Mouse (Mus musculus): ENCODE data around the gene Slc41a3. TPM values are rescaled to one million over a fixed set of nuclear protein-coding genes. Genes with fewer than 3 reads are reported as not detected.
"Not testable (repeated sequence)": the region's sequence is repeated elsewhere in the genome, so short reads cannot be mapped to it uniquely, and the experiment has no call there.

Gene Slc41a3
- polyA plus RNA-seq, 1 experiment from 2014 or later, result 4.7 TPM

DNA sequence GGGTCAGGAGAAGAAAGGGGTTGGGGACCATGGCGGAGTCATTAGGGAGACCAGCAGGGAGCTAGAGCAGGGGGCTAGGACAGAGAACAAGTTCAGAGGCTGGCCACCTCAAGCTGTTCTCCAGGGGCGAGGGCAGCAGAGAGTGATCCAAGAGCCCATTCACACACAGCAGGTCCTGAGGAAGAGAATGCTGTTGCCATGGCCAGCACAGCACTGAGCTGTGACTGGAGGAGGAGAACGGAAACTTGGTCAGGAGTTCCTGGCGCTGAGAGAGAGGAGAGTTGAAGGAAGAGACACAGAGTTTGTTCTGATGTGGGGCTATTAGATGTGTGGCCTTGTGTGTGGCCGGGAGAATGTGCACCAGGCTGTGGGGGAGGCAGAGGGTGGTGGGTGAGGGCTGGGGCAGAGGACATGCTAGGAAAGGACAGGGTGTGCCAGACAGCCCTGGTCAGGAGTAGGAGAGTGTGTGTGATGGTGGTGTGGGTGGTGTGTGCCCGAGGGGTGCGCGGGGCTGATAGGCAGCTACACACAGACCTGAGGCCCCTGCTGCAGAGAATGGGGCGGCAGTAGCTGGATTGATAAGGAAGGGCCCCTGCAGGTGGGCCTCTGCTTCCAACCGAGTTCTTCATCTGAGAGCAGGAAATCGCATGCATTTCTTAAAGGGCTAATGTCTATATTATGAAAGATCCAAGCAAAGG is 18.4 kb downstream of the Slc41a3 start:
- Histone ChIP-seq H3K4me3 (replicated peaks; ENCODE audit: low read depth, low read length) (no peak overlapping the region), H3K27me3 (ENCODE audit: control insufficient read depth, insufficient read depth, low read length) (no peaks in the 10 kb centered on the region), H3K4me2 (ENCODE audit: low read length) (no peak overlapping the region), H3K9ac (replicated peaks; ENCODE audit: low read length) (no peak overlapping the region), H3K4me1 (ENCODE audit: control insufficient read depth, insufficient read depth, low read length) (no peaks in the 10 kb centered on the region; the same call in 1 of the 2 replicates), H3K36me3 (ENCODE audit: control insufficient read depth, insufficient read depth, low read length) (no peaks in the 10 kb centered on the region), H3K27ac (replicated peaks; ENCODE audit: low read depth, low read length) (no peak overlapping the region), H3K9me3 (ENCODE audit: control insufficient read depth, low read length) (no peaks in the 10 kb centered on the region)
- DNase-seq (no peak), ATAC-seq (ENCODE audit: low FRiP score, low TSS enrichment) (no peak)
- 38% methylated on average over 11 of the region's 11 CpGs for WGBS

DNA sequence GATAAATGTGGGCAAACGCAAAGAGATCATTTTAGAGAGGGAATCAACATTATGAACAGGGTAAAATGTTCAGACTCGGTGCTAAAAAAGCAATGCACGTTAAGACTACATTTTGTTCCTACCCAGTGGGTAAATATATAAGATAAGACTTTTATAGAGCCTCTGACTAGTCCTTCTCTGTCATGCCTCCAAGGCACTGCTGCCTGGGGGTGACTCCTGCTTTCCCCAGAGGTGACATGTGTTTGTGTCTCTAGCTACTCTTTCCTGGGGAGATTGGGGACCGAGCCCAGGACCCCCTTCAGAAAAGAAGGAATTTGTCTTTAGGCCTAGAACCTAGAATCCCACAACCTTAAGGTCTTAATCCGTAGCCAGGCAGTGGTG is 18.9 kb downstream of the Slc41a3 start:
- no peaks in the 10 kb centered on the region for H3K9me3 ChIP-seq (ENCODE audit: control insufficient read depth, low read length)
- no peaks in the 10 kb centered on the region; the same call in 1 of the 2 replicates for H3K4me1 ChIP-seq (ENCODE audit: control insufficient read depth, insufficient read depth, low read length)
- no peak overlapping the region for H3K9ac ChIP-seq (replicated peaks; ENCODE audit: low read length)
- DNase-seq, result no peak
- 80% methylated on average over 5 of the region's 5 CpGs for WGBS
- no peaks in the 10 kb centered on the region for H3K36me3 ChIP-seq (ENCODE audit: control insufficient read depth, insufficient read depth, low read length)
- H3K27me3 ChIP-seq (ENCODE audit: control insufficient read depth, insufficient read depth, low read length), result no peaks in the 10 kb centered on the region
- ATAC-seq (ENCODE audit: low FRiP score, low TSS enrichment), result no peak
- H3K4me3 ChIP-seq (replicated peaks; ENCODE audit: low read depth, low read length), result no peak overlapping the region
- no peak overlapping the region for H3K27ac ChIP-seq (replicated peaks; ENCODE audit: low read depth, low read length)
- H3K4me2 ChIP-seq (ENCODE audit: low read length), result no peak overlapping the region

DNA sequence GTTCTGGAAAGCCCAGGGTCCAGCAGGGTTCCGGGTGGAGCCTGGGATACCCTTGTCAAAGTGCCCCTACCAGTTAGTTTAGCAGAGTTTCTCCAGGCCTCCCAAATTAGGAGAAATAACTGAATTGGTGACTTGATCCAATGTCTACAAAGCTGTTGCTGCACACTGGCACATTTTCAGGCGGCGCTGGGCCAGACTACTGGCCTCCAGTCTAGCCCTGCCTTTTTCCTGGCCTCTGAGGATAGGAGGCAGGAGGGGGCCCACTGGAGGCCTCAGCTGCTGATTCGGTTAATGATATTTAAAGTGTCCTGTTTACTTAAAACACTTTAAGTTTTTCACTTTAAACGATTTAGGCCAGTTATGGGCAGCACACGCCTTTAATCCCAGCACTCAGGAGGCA is 19.7 kb downstream of the Slc41a3 start:
- Histone ChIP-seq H3K9ac (replicated peaks; ENCODE audit: low read length) (no peak overlapping the region), H3K27me3 (ENCODE audit: control insufficient read depth, insufficient read depth, low read length) (no peaks in the 10 kb centered on the region), H3K36me3 (ENCODE audit: control insufficient read depth, insufficient read depth, low read length) (no peaks in the 10 kb centered on the region), H3K4me2 (ENCODE audit: low read length) (no peak overlapping the region), H3K4me3 (replicated peaks; ENCODE audit: low read depth, low read length) (no peak overlapping the region), H3K27ac (replicated peaks; ENCODE audit: low read depth, low read length) (no peak overlapping the region), H3K4me1 (ENCODE audit: control insufficient read depth, insufficient read depth, low read length) (no peaks in the 10 kb centered on the region; the same call in 1 of the 2 replicates), H3K9me3 (ENCODE audit: control insufficient read depth, low read length) (no peaks in the 10 kb centered on the region)
- no peak for DNase-seq
- ATAC-seq (ENCODE audit: low FRiP score, low TSS enrichment), result no peak
- WGBS, result 91% methylated on average over 6 of the region's 6 CpGs

DNA sequence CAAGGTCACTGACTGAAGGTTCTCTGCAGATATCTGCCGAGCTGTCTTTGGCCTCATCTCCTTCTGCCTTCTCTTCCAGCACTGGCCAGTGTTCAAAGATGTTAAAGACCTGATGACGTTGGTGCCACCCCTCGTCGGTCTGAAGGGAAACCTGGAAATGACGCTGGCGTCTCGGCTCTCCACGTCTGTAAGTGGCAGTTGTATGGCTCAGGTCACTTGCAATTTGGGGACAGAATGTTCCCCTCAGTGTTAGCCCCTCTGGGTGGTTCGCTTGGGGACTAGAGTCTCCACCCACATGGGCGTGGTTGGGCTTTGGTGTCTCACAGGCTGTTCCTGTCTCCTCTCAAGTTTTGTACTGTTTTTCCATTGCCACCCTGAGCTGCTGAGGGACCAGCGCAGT is 20.2 kb downstream of the Slc41a3 start:
- ATAC-seq (ENCODE audit: low FRiP score, low TSS enrichment) (no peak), DNase-seq (no peak)
- no peak overlapping the region for H3K4me2 ChIP-seq (ENCODE audit: low read length)
- no peaks in the 10 kb centered on the region for H3K9me3 ChIP-seq (ENCODE audit: control insufficient read depth, low read length)
- WGBS, result 82% methylated on average over 11 of the region's 11 CpGs
- H3K4me3 ChIP-seq (replicated peaks; ENCODE audit: low read depth, low read length), result no peak overlapping the region
- no peaks in the 10 kb centered on the region; the same call in 1 of the 2 replicates for H3K4me1 ChIP-seq (ENCODE audit: control insufficient read depth, insufficient read depth, low read length)
- no peak overlapping the region for H3K9ac ChIP-seq (replicated peaks; ENCODE audit: low read length)
- H3K36me3 ChIP-seq (ENCODE audit: control insufficient read depth, insufficient read depth, low read length), result no peaks in the 10 kb centered on the region
- no peaks in the 10 kb centered on the region for H3K27me3 ChIP-seq (ENCODE audit: control insufficient read depth, insufficient read depth, low read length)
- H3K27ac ChIP-seq (replicated peaks; ENCODE audit: low read depth, low read length), result no peak overlapping the region

DNA sequence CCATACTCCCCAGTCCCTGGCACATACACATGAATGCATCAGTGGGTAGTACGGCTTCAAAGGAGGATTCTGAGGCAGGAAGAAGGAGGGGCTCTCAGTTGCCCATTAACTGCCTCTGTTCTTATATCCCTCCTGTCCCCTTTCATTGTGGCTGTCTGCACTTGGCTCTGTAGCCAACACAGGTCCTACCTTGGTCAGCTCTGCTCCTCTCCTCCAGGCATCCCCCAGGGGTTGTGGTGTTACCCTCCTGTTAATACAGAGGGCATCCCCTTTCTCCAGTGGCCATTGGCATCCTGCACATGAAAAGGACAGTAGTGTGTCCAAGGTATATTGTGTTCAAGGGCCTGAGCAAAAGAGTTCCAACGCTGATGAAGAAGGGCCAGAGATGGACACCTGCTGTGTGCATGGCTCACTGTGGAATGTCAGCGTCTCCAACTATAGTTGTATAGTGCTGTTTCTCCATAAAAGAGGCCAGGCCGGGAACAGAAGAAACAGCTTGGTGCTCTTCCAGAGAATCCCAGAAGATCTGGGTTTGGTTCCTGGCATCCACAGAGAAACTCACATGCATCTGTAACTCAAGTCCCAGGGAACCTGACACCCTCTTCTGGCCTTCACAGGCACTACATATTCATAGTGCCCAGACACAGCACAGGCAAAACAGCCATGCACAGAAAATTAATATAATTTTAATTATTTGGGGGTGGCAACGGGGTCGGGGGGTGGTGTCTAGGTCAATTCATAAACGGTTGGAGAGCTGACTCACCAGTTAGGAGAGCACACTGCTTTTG is 20.9 kb downstream of the Slc41a3 start:
- Histone ChIP-seq H3K9me3 (ENCODE audit: control insufficient read depth, low read length) (no peaks in the 10 kb centered on the region), H3K9ac (replicated peaks; ENCODE audit: low read length) (no peak overlapping the region), H3K36me3 (ENCODE audit: control insufficient read depth, insufficient read depth, low read length) (no peaks in the 10 kb centered on the region), H3K4me3 (replicated peaks; ENCODE audit: low read depth, low read length) (no peak overlapping the region), H3K4me2 (ENCODE audit: low read length) (no peak overlapping the region), H3K27me3 (ENCODE audit: control insufficient read depth, insufficient read depth, low read length) (no peaks in the 10 kb centered on the region), H3K27ac (replicated peaks; ENCODE audit: low read depth, low read length) (no peak overlapping the region), H3K4me1 (ENCODE audit: control insufficient read depth, insufficient read depth, low read length) (no peaks in the 10 kb centered on the region; the same call in 1 of the 2 replicates)
- ATAC-seq (ENCODE audit: low FRiP score, low TSS enrichment), result no peak
- 77% methylated on average over 7 of the region's 7 CpGs for WGBS
- DNase-seq, result no peak

DNA sequence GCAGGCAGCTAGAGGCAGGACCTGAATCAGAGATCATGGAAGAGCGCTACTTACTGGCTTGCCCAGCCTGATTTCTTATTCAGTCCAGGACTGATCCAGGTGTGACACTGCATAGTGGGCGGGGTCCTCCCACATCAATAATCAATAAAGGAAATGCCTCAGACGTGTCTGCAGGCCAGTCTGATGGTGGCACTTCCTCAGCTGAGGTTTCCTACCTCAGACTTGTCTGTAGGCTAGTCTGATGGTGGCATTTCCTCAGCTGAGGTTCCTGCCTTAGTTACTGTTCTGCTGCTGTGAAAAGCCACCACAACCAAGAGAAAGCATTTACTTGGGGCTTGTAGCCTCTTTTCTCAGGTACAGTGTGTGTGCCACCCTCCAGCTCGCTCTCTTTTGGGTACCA is 23.0 kb downstream of the Slc41a3 start:
- no peak overlapping the region for H3K9ac ChIP-seq (replicated peaks; ENCODE audit: low read length)
- no peaks in the 10 kb centered on the region for H3K36me3 ChIP-seq (ENCODE audit: control insufficient read depth, insufficient read depth, low read length)
- DNase-seq (no peak), ATAC-seq (ENCODE audit: low FRiP score, low TSS enrichment) (no peak)
- H3K9me3 ChIP-seq (ENCODE audit: control insufficient read depth, low read length), result no peaks in the 10 kb centered on the region
- no peak overlapping the region for H3K27ac ChIP-seq (replicated peaks; ENCODE audit: low read depth, low read length)
- no peaks in the 10 kb centered on the region for H3K4me1 ChIP-seq (ENCODE audit: control insufficient read depth, insufficient read depth, low read length)
- H3K4me2 ChIP-seq (ENCODE audit: low read length), result no peak overlapping the region
- WGBS, result 87% methylated on average over 4 of the region's 4 CpGs
- H3K27me3 ChIP-seq (ENCODE audit: control insufficient read depth, insufficient read depth, low read length), result no peaks in the 10 kb centered on the region
- H3K4me3 ChIP-seq (replicated peaks; ENCODE audit: low read depth, low read length), result no peak overlapping the region

DNA sequence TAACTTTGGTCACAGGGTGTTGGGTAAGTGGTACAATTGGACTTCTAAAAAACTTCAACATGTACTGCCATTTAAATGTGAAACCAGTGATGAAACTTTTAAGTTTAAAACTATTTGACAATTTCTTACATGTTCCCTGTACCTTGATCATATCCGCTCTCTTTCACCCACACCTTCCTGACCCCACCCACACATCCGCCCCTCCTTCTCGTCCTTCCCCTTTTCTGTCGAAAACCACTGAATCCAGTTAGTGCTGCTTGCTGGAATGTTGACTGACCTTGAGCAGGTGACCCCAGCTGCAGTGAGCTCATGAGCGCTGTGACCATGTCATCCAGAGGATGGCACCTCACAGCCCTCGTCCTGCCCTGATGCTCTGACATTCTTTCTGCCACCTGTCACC is 25.0 kb downstream of the Slc41a3 start:
- no peaks in the 10 kb centered on the region for H3K4me1 ChIP-seq (ENCODE audit: control insufficient read depth, insufficient read depth, low read length)
- WGBS, result 89% methylated on average over 6 of the region's 6 CpGs
- no peaks in the 10 kb centered on the region for H3K36me3 ChIP-seq (ENCODE audit: control insufficient read depth, insufficient read depth, low read length)
- no peak overlapping the region for H3K9ac ChIP-seq (replicated peaks; ENCODE audit: low read length)
- no peak overlapping the region for H3K4me3 ChIP-seq (replicated peaks; ENCODE audit: low read depth, low read length)
- H3K4me2 ChIP-seq (ENCODE audit: low read length), result no peak overlapping the region
- H3K27me3 ChIP-seq (ENCODE audit: control insufficient read depth, insufficient read depth, low read length), result no peaks in the 10 kb centered on the region
- H3K27ac ChIP-seq (replicated peaks; ENCODE audit: low read depth, low read length), result no peak overlapping the region
- DNase-seq (no peak), ATAC-seq (ENCODE audit: low FRiP score, low TSS enrichment) (no peak)
- no peaks in the 10 kb centered on the region for H3K9me3 ChIP-seq (ENCODE audit: control insufficient read depth, low read length)

DNA sequence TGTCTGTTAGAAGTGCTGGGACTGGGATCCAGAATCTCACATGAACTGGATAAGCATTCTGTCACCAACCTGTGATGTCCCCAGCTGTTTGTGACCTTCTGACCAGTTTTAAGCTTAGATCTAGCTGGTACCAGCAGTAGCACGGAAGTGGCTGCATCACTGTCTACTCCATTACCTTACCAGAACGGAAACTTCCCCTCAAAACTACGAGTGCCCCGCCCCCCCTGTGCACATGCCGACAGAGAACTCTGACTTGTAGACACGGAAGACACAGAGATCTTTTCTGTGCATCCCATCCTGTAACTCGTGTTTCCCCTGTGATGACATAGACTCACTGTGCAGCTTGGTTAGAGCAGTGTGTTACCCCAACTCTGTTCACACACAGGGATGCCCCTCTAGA is 25.9 kb downstream of the Slc41a3 start:
- Histone ChIP-seq H3K27me3 (ENCODE audit: control insufficient read depth, insufficient read depth, low read length) (no peaks in the 10 kb centered on the region), H3K27ac (replicated peaks; ENCODE audit: low read depth, low read length) (no peak overlapping the region), H3K9ac (replicated peaks; ENCODE audit: low read length) (no peak overlapping the region), H3K4me2 (ENCODE audit: low read length) (no peak overlapping the region), H3K4me3 (replicated peaks; ENCODE audit: low read depth, low read length) (no peak overlapping the region), H3K36me3 (ENCODE audit: control insufficient read depth, insufficient read depth, low read length) (no peaks in the 10 kb centered on the region), H3K9me3 (ENCODE audit: control insufficient read depth, low read length) (no peaks in the 10 kb centered on the region), H3K4me1 (ENCODE audit: control insufficient read depth, insufficient read depth, low read length) (no peaks in the 10 kb centered on the region)
- DNase-seq (no peak), ATAC-seq (ENCODE audit: low FRiP score, low TSS enrichment) (no peak)
- 92% methylated on average over 7 of the region's 7 CpGs for WGBS

DNA sequence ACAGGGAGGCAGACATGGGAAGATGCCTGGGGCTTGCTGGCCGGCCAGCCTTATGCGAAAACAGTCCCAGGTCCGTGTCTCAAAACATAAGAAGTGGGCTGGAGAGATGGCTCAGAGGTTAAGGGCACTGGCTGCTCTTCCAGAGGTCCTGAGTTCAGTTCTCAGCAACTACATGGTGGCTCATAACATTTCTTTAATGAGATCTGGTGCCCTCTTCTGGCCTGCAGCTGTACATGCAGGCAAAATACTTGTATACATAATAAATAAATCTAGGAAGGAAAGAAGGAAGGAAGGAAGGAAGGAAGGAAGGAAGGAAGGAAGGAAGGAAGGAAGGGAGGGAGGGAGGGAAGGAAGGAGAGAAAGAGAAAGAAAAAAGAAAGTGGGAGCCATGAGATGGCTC is 28.0 kb downstream of the Slc41a3 start:
- not testable (repeated sequence) for H3K9ac ChIP-seq (replicated peaks; ENCODE audit: low read length); H3K9me3 ChIP-seq (ENCODE audit: control insufficient read depth, low read length); H3K4me2 ChIP-seq (ENCODE audit: low read length); H3K36me3 ChIP-seq (ENCODE audit: control insufficient read depth, insufficient read depth, low read length); H3K4me1 ChIP-seq (ENCODE audit: control insufficient read depth, insufficient read depth, low read length); H3K27me3 ChIP-seq (ENCODE audit: control insufficient read depth, insufficient read depth, low read length); H3K27ac ChIP-seq (replicated peaks; ENCODE audit: low read depth, low read length); H3K4me3 ChIP-seq (replicated peaks; ENCODE audit: low read depth, low read length); ATAC-seq (ENCODE audit: low FRiP score, low TSS enrichment)
- WGBS, result 73% methylated on average over 3 of the region's 3 CpGs
- peak; percentile 27 for DNase-seq

Data from midbrain, embryonic 14.5 days (tissue).